Mouse (Mus musculus): ENCODE results near the gene Zfp524.
A peak's percentile ranks its signal among the peaks of the same experiment; 100 is the strongest.
"Not testable (repeated sequence)": the region's sequence is repeated elsewhere in the genome, so short reads cannot be mapped to it uniquely, and the experiment has no call there.

Zfp524 gene

DNA sequence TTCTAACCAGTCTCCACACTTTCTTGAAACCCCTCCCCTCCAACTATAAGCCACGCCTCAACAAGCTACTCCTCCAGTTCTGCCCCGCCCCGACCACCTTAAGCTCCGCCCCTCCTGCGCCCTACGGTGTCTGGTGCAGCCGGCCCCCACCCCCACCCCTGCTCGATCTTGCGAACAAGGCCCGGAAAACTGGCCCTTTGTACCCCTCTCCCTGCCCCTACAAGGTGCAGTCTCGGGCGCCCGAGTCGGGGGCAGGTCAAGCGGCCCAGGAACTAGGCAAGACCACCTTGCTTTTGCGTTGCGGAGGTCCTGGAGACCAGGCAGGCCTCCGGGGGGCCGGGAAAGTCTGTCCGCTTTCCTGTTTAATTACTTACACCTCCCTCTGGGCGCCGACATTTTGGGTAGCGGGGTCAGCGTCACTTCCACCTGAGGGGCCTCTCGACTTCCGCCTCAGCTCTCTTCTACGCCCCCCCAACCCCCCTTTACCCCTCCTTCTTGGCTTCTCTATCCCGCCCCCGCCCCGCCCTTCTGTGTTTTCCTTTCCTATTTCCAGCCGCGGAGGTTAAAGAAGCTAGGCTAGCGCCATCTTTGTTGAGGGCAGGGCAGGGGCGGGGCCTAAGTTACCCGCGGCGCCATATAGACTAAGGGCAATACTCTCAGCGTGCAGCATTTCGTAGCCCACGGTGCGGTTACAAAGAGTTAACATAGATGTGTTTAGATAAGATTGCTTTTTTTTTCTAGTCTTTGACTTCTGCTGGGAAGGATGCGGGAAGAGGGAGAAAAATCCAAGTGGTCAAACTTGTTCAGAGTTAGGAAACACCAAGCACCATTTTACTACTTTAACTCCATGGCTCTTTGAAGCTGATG, at the start of gene Zfp524, which contains the start of gene Fiz1:
Zfp524 (plus strand) TSS at position 165 of the 867 bp plus-strand sequence.
Fiz1 (minus strand) TSS at position 447 of the 867 bp plus-strand sequence.
- DNase-seq = peak; percentile 99

DNA sequence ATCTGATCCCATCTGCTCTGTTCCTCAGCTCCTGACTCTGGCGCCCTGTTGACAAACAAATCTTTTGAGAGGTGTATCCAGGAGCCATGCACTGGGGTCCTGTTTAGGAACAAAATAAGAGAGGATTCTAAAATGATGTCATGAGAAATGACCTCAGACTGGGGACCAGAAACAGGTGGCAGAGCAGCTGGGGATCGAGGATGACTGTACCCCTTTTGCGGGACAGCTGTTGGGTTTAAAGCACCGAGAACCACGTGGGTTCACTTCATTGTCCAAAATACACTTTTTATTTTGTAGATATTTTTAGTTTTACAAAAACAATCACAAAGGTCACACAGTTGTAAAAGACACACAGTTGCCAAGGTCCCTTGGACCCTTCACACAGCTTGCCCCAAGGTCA, 49.2 kb upstream of the Zfp524 start:
- no peak for DNase-seq

- no peak for DNase-seq
Measured at GRCm38 (mm10) chr7:4971068-4971467, 43.1 kb upstream of the Zfp524 start, which contains the start of gene Sbk3. Gene Sbk3 (minus strand): TSS chr7:4971168.

GRCm38 (mm10) chr7:4971710-4972109, 42.5 kb upstream of the Zfp524 start:
- no peak for DNase-seq

GRCm38 (mm10) chr7:4972321-4973047, 41.7 kb upstream of the Zfp524 start:
- DNase-seq = no peak

GRCm38 (mm10) chr7:4975455-4975854, 38.8 kb upstream of the Zfp524 start:
- no peak for DNase-seq

GRCm38 (mm10) chr7:4976832-4977231, 37.4 kb upstream of the Zfp524 start:
- DNase-seq = no peak

- no peak for DNase-seq
Measured at GRCm38 (mm10) chr7:4988250-4988649, 26.0 kb upstream of the Zfp524 start.

GRCm38 (mm10) chr7:4993347-4993998, 20.7 kb upstream of the Zfp524 start:
- no peak for DNase-seq

DNA sequence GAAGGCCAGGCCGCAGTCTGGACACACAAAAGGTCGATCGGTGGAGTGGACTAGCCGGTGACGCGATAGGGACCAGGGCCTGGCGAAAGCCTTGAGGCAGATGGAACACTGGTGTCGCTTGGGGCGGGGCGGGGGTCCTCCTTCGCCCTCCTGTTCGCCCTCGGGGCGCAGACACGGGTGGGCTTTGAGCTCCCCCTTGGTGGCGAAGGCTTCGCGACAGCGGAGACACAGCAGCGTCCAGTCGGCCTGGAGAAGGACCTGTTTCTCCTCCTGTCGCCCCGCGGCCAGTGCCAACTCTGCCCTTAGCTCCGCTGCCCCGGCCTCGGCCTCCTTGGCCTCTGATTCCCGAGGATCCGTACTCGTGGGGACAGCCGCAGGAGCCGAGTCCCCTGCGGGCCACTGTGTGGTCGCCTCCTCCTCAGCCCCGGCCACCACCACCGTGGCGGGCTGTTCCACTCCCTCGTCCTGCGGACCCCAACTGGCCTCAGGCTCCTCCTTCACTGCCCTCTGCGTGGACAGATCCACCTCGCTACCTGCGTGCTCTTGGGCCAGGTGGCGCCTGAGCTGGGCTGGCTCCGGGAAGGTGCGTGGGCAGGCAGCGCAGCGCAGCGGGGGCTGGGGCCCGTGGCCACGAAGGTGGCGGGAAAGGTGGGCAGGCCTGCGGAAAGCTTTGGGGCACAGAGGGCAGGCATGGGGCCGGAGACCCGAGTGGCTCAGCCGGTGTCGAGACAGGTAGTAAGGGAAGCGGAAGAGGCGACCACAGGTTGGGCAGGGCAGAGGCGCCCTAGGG, 20.0 kb upstream of the Zfp524 start:
- DNase-seq = no peak

DNA sequence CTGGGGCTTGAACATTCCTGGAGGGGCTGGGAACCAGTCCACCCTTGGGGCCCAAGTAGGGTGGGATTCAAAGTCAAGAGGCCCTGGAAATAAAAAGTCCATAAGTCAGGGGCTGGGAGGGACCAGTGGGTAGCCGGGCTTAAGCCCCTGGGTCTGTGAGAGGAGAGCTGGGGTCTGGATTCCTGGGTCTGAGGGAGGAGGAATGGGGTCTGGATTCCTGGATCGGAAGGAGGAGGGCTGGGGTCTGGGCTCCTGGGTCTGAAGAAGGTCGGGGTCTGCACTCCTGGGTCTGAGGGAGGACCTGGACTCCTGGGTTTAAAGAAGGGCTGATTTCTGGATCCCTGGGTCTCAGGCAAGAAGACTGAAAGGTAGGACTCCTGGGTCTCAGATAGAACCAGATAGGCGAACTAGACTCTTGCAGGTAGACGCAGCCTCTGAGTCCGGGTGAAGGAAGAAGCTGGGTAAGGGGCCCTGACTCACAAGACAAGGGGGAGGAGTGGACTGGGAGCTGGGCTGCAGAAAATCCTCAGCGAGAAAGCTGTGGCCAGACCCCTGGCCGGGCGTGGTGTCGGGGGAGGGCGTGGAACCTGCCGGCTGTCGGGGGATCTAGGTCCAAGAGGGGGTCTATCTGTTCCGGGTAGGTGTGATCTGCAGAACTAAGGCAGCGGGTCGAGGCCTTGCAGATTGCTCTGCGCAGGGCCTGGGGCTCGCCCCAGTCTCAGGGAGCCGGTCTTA, 18.8 kb upstream of the Zfp524 start:
- DNase-seq = no peak

- DNase-seq = peak; percentile 96
Measured at GRCm38 (mm10) chr7:4996003-4996895, 18.0 kb upstream of the Zfp524 start, which contains the start of gene Zfp579. Gene Zfp579 (minus strand): TSS chr7:4996158.

DNA sequence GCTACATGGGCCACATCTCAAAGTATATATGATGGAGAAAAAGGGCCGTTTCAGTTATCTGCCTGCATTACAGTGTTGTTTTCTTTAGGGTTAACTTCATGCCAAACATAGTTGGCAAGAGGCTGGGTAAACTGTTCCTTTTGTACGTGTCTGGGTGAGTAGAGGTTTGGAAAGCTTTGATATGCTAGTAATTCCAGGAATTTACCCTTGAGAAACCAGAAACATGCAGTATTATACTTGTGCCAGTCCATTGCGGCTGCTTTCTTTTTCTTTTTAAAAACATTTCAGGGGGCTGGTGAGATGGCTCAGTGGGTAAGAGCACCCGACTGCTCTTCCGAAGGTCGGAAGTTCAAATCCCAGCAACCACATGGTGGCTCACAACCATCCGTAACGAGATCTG, 17.3 kb upstream of the Zfp524 start:
- no peak for DNase-seq

DNA sequence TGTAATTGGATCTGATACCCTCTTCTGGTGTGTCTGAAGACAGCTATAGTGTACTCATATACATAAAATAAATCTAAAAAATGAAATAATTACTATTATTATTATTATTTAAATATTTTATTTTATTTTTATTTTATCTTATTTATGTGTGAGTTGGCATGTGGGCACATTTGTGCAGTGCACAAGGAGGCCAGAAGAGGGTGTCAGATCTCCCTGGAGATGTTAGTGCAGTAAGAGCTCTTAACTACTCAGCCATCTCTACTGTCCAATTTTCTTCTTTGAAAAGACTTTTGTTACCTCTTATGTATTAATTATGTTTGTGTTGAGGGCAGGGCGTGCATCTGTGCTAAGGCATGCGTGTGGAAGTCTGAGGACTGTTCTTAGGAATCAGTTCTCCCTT, 14.3 kb upstream of the Zfp524 start:
- DNase-seq = no peak

DNA sequence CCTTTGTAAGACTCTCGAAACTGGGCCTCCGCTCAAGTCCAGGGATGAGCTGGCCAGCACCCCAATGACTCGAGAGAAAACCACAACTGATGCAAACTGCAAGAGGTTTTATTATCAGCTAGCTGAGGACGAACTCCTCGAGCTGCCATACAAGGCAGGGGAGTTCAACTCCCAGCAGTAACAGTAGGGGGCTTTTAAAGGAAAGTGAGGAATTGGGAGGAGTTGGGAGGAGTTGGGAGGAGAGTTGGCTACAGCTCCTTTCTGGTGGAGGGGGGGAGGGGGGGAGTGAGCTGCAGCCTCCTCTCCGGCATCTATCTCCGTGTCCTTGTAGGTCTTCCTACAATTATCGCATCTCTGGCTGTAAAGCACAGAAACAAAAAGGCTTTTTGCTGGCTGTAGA, 11.3 kb upstream of the Zfp524 start:
- DNase-seq = not testable (repeated sequence)

GRCm38 (mm10) chr7:5008229-5008628, 6.0 kb upstream of the Zfp524 start:
- no peak for DNase-seq

DNA sequence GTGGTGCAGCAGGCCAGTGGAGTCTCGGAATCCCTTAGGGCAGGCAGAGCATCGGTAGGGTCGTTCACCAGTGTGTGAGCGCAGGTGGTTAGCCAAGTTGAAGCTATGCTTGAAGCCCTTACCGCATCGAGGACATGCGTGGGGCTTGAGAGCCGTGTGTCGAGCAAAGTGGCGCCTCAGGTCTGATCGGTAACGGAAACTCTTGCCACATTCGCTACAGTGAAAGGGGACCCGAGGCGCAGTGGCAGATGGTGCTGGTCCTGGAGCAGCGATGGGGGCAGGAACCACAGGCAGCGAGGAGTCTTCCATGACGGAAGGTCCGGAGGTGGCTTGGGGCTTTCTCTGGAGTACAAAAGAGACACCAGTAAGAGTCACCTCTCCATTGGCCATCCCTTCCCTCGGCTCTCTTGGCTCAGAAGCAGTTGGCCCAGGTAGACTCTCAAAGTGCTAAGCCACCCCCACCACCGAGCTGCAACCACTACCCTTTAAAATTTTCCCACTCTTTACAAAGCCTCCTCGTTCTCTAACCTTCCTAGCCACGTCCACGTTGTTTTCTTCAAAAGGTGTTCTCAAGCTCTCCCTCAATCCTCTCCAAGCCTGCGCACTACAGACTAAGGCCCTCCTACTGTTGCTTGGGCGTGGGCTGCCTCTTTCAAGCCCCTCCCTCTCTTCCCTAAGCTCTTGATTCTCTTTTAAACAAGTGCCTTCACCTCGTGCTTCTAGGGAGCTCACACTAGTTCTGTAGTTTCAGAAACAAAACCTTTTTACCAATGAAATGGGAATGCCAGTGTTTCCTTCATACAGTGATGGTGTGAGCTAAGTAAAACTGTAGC, 1.3 kb upstream of the Zfp524 start:
- DNase-seq = no peak

GRCm38 (mm10) chr7:5015118-5016001, 1.1 kb downstream of the Zfp524 start, which contains the start of gene Gm44973:
Gene Gm44973 (plus strand): TSS chr7:5015496.
- DNase-seq = peak; percentile 98

GRCm38 (mm10) chr7:5016057-5016456, 1.8 kb downstream of the Zfp524 start:
- no peak for DNase-seq

Measured in retina, postnatal 1 day (tissue).